15 mouse cellular contexts compared by ENCODE assay signal in genomic region chr8:46986386-46987140, GRCm38 (mm10). TPM values are rescaled to one million over a fixed set of nuclear protein-coding genes. Genes with fewer than 3 reads are reported as not detected.
DNase-seq lines count a peak whose midpoint lies in the region; ATAC-seq lines count a peak whose summit lies in the region.
"Had no signal": no experiment of that assay in that cellular context is flagged by ENCODE, and none has a peak within 500 bp of the region (broad histone marks: within the 10 kb centered on the region; RNA-seq: fewer than 3 reads in every experiment).

Gene Enpp6 (plus strand): TSS chr8:46986887.

- no peak for ATAC-seq in granulocyte monocyte progenitor cell, adult 5-6 weeks (replicated peaks; ENCODE audit: poor library complexity, severe bottlenecking)
- ATAC-seq: intestine, embryonic 15.5 days; midbrain, embryonic 15.5 days; Patski had no signal

- DNase-seq in heart, adult 11 months = peak; percentile 87
- no peak for DNase-seq in heart, postnatal 25 days (ENCODE audit: low spot score)
- no peak for DNase-seq in left cerebral cortex, postnatal 14 days (ENCODE audit: low spot score in 2 of 2)
- DNase-seq in left cerebral cortex, postnatal 36 days (ENCODE audit: low spot score in 2 of 2) = no peak
- peak; percentile 57 for DNase-seq in adrenal gland, adult 2 months
- peak; percentile 75 to 79 for DNase-seq in kidney, adult 8-10 months
- DNase-seq in gastrocnemius, postnatal 10 days = no peak
- DNase-seq: cerebellum, postnatal 36 days; gastrocnemius, postnatal 14 days had no signal

- intact Hi-C loops in heart, postnatal 25 days (cut with DNase I) = no loop called here
- intact Hi-C loops in left cerebral cortex, postnatal 14 days (cut with DNase I) = no loop called here
- intact Hi-C loops in left cerebral cortex, postnatal 36 days (cut with DNase I) = no loop called here

RNA-seq across cellular contexts. Expression of gene Enpp6, which starts in this region (rescaled TPM):
- total RNA-seq in heart, postnatal 25 days (2021) = 1 to 10 TPM; 4.9 to 6.3 TPM
- total RNA-seq in left cerebral cortex, postnatal 14 days (2021) = 10 to 100 TPM; 12.1 to 16.3 TPM
- total RNA-seq in left cerebral cortex, postnatal 36 days (2021) = 1 to 10 TPM; 7.3 to 8.6 TPM
- total RNA-seq in adrenal gland, adult 2 months (2021) = 1 to 10 TPM; 1.4 to 2.0 TPM
- 2.6 and 4.1 TPM in 2 replicates for polyA plus RNA-seq in adrenal gland, adult 2 months (2012; rRNA removed)
- total RNA-seq in gastrocnemius, postnatal 10 days (2021) = 1 to 10 TPM in 1 of 2 experiments, under 1 TPM in 1; 0.70 to 2.7 TPM
- not detected in 2 replicates for total RNA-seq in granulocyte monocyte progenitor cell, adult 5-6 weeks (2014; fragmentation: Nextera tagmentation)
- not detected in 2 replicates for total RNA-seq in granulocyte monocyte progenitor cell, adult 5-6 weeks (2017)
- total RNA-seq: hematopoietic stem cell, adult 5-6 weeks; megakaryocyte, adult 5-6 weeks had no signal
- polyA plus RNA-seq: midbrain, embryonic 15.5 days had no signal

Comparison
In these comparisons a context has a peak if more than half of its experiments do, and no peak if none do; other contexts are left out.
1. DNase-seq: peak in heart, adult 11 months (single experiment), adrenal gland, adult 2 months (single experiment) and kidney, adult 8-10 months (2 of 2); none in heart, postnatal 25 days (single experiment), left cerebral cortex, postnatal 14 days (0 of 2), left cerebral cortex, postnatal 36 days (0 of 2) and gastrocnemius, postnatal 10 days (single experiment).